Comparison of ENCODE assay signal across 31 mouse cellular contexts in genomic region chr3:144677751-144678150, GRCm38 (mm10).
"Had no signal": no experiment of that assay in that cellular context is flagged by ENCODE, and none has a peak within 500 bp of the region (broad histone marks: within the 10 kb centered on the region; RNA-seq: fewer than 3 reads in every experiment).

No protein-coding gene starts in this region.

- H3K27ac ChIP-seq: left cerebral cortex, adult 2 months; limb, embryonic 10.5 days; limb, embryonic 12.5 days; limb, embryonic 13.5 days; limb, embryonic 15.5 days; liver, embryonic 12.5 days; liver, embryonic 13.5 days; liver, embryonic 14.5 days; liver, embryonic 15.5 days; lung, embryonic 15.5 days; macrophage; midbrain, embryonic 10.5 days; midbrain, embryonic 12.5 days; midbrain, embryonic 13.5 days; midbrain, embryonic 15.5 days; neural tube, embryonic 12.5 days; neural tube, embryonic 13.5 days had no signal

- ATAC-seq: liver, embryonic 12.5 days; lung, postnatal 0 days; midbrain, embryonic 13.5 days; midbrain, embryonic 15.5 days; midbrain, embryonic 16.5 days had no signal

- H3K9ac ChIP-seq: limb, embryonic 12.5 days; limb, embryonic 13.5 days; limb, embryonic 15.5 days; liver, embryonic 12.5 days; liver, embryonic 13.5 days; liver, embryonic 14.5 days; liver, embryonic 15.5 days; lung, embryonic 14.5 days; lung, embryonic 15.5 days; midbrain, embryonic 12.5 days; midbrain, embryonic 13.5 days; midbrain, embryonic 15.5 days; neural tube, embryonic 12.5 days; neural tube, embryonic 13.5 days had no signal

- H3K9me3 ChIP-seq: limb, embryonic 10.5 days; limb, embryonic 12.5 days; limb, embryonic 13.5 days; limb, embryonic 15.5 days; liver, embryonic 12.5 days; liver, embryonic 13.5 days; liver, embryonic 15.5 days; lung, embryonic 15.5 days; midbrain, embryonic 10.5 days; midbrain, embryonic 12.5 days; midbrain, embryonic 13.5 days; midbrain, embryonic 15.5 days; neural tube, embryonic 12.5 days; neural tube, embryonic 13.5 days had no signal

- H3K4me3 ChIP-seq: left cerebral cortex, adult 2 months; limb, embryonic 10.5 days; limb, embryonic 12.5 days; limb, embryonic 13.5 days; limb, embryonic 15.5 days; liver, embryonic 12.5 days; liver, embryonic 13.5 days; liver, embryonic 15.5 days; lung, embryonic 15.5 days; midbrain, embryonic 10.5 days; midbrain, embryonic 12.5 days; midbrain, embryonic 13.5 days; midbrain, embryonic 15.5 days; myocyte; neural tube, embryonic 12.5 days; neural tube, embryonic 13.5 days had no signal

- H3K4me2 ChIP-seq: limb, embryonic 12.5 days; limb, embryonic 13.5 days; limb, embryonic 15.5 days; liver, embryonic 12.5 days; liver, embryonic 13.5 days; liver, embryonic 15.5 days; lung, embryonic 14.5 days; lung, embryonic 15.5 days; midbrain, embryonic 11.5 days; midbrain, embryonic 12.5 days; midbrain, embryonic 13.5 days; midbrain, embryonic 15.5 days; neural tube, embryonic 12.5 days; neural tube, embryonic 13.5 days had no signal

- H3K36me3 ChIP-seq: limb, embryonic 10.5 days; limb, embryonic 12.5 days; limb, embryonic 13.5 days; limb, embryonic 15.5 days; liver, embryonic 12.5 days; liver, embryonic 13.5 days; liver, embryonic 15.5 days; lung, embryonic 15.5 days; midbrain, embryonic 10.5 days; midbrain, embryonic 12.5 days; midbrain, embryonic 13.5 days; midbrain, embryonic 15.5 days; neural tube, embryonic 12.5 days; neural tube, embryonic 13.5 days had no signal

- H3K4me1 ChIP-seq: limb, embryonic 13.5 days; limb, embryonic 15.5 days; lung, embryonic 15.5 days; midbrain, embryonic 12.5 days; midbrain, embryonic 13.5 days; midbrain, embryonic 15.5 days; neural tube, embryonic 12.5 days; neural tube, embryonic 13.5 days had no signal

- DNase-seq: left cerebral cortex, postnatal 4 days; liver; liver, embryonic 13.5 days; lung, adult 18-20 months; lung, adult 2 months; lung, embryonic 14.5 days; lung, postnatal 10 days; lung, postnatal 14 days; lung, postnatal 36 days; lung, postnatal 4 days; midbrain, embryonic 14.5 days had no signal

- H3K27me3 ChIP-seq: limb, embryonic 12.5 days; limb, embryonic 13.5 days; limb, embryonic 15.5 days; liver, embryonic 12.5 days; liver, embryonic 13.5 days; liver, embryonic 15.5 days; lung, embryonic 15.5 days; midbrain, embryonic 12.5 days; midbrain, embryonic 13.5 days; midbrain, embryonic 15.5 days; neural tube, embryonic 12.5 days; neural tube, embryonic 13.5 days had no signal
